Mouse (Mus musculus) intestine, postnatal 0 days (tissue): Measurements from ENCODE around the gene Pccb. TPM values are rescaled to one million over a fixed set of nuclear protein-coding genes. Genes with fewer than 3 reads are reported as not detected.

Source experiments
- ATAC-seq: fragments of 200-750 bp; cut with Nextera tagmentation; 2 replicates; pipeline ENCODE4 v1.8.0; 2017; ENCODE audit warnings: mild to moderate bottlenecking, moderate TSS enrichment, moderate library complexity
- H3K27ac ChIP-seq: fragments of 300-500 bp; sonication (generic); 2 replicates; pipeline ENCODE4 v1.5.1; 2014; ENCODE audit warnings: mild to moderate bottlenecking, low read depth, low read length, moderate library complexity
- H3K27me3 ChIP-seq: fragments of 300-500 bp; sonication (generic); replicated peaks from 2 replicates; pipeline ENCODE4 v1.6.1; 2014; ENCODE audit warnings: low read length, mixed read lengths; ENCODE audit not compliant: control insufficient read depth, insufficient read depth
- H3K36me3 ChIP-seq: fragments of 300-500 bp; sonication (generic); 2 replicates; pipeline ENCODE4 v1.6.1; 2014; ENCODE audit warnings: mild to moderate bottlenecking, moderate library complexity; ENCODE audit not compliant: control insufficient read depth, insufficient read depth
- H3K4me1 ChIP-seq: fragments of 300-500 bp; sonication (generic); replicated peaks from 2 replicates; pipeline ENCODE4 v1.6.1; 2014; ENCODE audit warnings: antibody characterized with exemption, low read length, mixed read lengths; ENCODE audit not compliant: control insufficient read depth, insufficient read depth
- H3K4me2 ChIP-seq: fragments of 300-500 bp; sonication (generic); replicated peaks from 2 replicates; pipeline ENCODE4 v1.6.1; 2014; ENCODE audit warnings: low read depth, mild to moderate bottlenecking, moderate library complexity
- H3K4me3 ChIP-seq: fragments of 300-500 bp; sonication (generic); 2 replicates; pipeline ENCODE4 v1.5.1; 2014; ENCODE audit warnings: low read depth, low read length
- H3K9ac ChIP-seq: fragments of 300-500 bp; sonication (generic); 2 replicates; pipeline ENCODE4 v1.6.1; 2014; ENCODE audit warnings: mild to moderate bottlenecking, low read depth, low read length
- H3K9me3 ChIP-seq: fragments of 300-500 bp; sonication (generic); 2 replicates; pipeline ENCODE4 v1.6.1; 2016; ENCODE audit warnings: mixed run types; ENCODE audit not compliant: control insufficient read depth
- CTCF ChIP-seq: sonication (generic); IDR thresholded peaks from 2 replicates; pipeline ENCODE4 v1.5.1; 2016; ENCODE audit warnings: low read depth, mild to moderate bottlenecking, control low read depth, antibody characterized with exemption, moderate library complexity
- WGBS: fragments of 180-500 bp; shearing (Covaris S2); extraction: QIAGEN DNeasy Blood & Tissue Kit; methylation state at CpG from one replicate; pipeline ENCODE4 v1.1.7; 2014; 5-methylcytosine and 5-hydroxymethylcytosine counted together
- polyA plus RNA-seq: library from polyadenylated mRNA; unstranded; fragments of >200 nt; fragmentation: Nextera tagmentation; extraction: Ambion mirVana; gene quantifications from 2 replicates; pipeline ENCODE4 v1.2.1, GENCODE M21; 2015

Gene Pccb
- polyA plus RNA-seq, 1 experiment from 2014 or later, result 31.2 TPM

GRCm38 (mm10) chr9:100963428-100963912 is 71.2 kb downstream of the Pccb start:
- Histone ChIP-seq H3K36me3 (no peaks in the 10 kb centered on the region), H3K4me2 (no peak overlapping the region), H3K27me3 (no peaks in the 10 kb centered on the region), H3K4me3 (no peak overlapping the region), H3K9ac (no peak overlapping the region), H3K9me3 (no peaks in the 10 kb centered on the region), H3K27ac (no peak overlapping the region), H3K4me1 (no peaks in the 10 kb centered on the region; the same call in 1 of the 2 replicates)
- ATAC-seq, result no peak
- 83% methylated on average over 1 of the region's 1 CpGs for WGBS
- no peak for TF ChIP-seq CTCF

- Histone ChIP-seq H3K27ac (no peak overlapping the region), H3K4me1 (no peaks in the 10 kb centered on the region; the same call in 1 of the 2 replicates), H3K27me3 (no peaks in the 10 kb centered on the region), H3K9ac (no peak overlapping the region), H3K36me3 (no peaks in the 10 kb centered on the region; the same call in 1 of the 2 replicates), H3K4me2 (no peak overlapping the region), H3K9me3 (no peaks in the 10 kb centered on the region), H3K4me3 (no peak overlapping the region)
- no peak for ATAC-seq
- TF ChIP-seq CTCF, result no peak
- WGBS, result 79% methylated on average over 5 of the region's 5 CpGs
Measured at GRCm38 (mm10) chr9:100962903-100963427, 71.7 kb downstream of the Pccb start.

DNA sequence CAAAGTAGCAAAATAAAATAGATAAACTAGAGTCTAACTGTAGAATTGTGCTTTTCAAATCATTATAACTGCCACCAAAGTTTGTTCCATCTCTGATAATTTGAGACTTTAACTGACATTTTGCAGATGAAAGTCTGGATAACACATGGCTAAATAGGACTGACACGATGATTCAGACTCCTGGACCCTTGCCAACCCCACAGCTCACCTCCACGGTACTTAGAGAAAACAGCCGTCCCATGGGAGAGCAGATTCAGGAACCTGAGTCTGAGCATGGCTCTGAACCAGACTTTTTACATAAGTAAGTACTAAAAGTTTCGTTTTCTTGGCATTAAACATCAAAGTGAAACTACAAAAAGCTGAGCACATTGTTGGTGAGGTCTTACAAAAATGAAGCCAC is 83.2 kb downstream of the Pccb start:
- H3K9me3 ChIP-seq, result no peaks in the 10 kb centered on the region
- no peaks in the 10 kb centered on the region for H3K27me3 ChIP-seq
- H3K9ac ChIP-seq, result no peak overlapping the region
- WGBS, result 33% methylated on average over 4 of the region's 4 CpGs
- ATAC-seq, result no peak
- TF ChIP-seq CTCF, result no peak
- H3K27ac ChIP-seq, result no peak overlapping the region
- H3K4me2 ChIP-seq, result no peak overlapping the region
- H3K36me3 ChIP-seq, result peaks cover 21% of the 10 kb centered on the region; the same call in 1 of the 2 replicates
- H3K4me1 ChIP-seq, result no peaks in the 10 kb centered on the region
- H3K4me3 ChIP-seq, result no peak overlapping the region

DNA sequence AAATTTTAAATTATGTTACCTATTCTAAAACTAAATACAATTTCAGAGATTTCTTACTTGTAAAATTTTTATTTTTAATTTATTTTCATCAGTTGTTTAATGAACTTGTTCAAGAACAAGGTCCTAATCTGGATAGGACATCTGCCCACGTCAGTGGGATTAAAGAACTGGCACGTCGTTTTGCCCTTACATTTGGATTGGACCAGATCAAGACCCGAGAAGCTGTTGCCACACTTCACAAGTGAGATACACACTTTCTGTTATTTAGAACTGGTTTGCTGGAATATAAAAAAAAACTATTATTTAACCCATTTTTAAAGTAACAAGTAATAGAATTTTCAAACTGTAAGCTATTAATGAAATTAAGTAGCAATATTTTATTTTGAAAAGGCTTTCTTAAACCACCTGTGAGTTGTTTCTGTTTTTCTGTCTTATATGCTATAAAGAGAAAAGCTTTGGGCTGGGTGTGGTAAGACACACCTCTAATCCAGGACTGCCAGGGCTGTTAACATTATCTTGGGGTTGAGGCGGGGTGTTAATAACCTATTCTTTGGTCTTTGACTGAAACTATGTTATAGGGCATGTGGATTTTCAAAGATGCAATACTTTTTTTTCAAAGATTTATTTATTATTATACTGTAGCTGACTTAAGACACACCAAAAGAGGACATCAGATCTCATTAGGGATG is 89.9 kb downstream of the Pccb start:
- peaks cover 17% of the 10 kb centered on the region; the same call in 1 of the 2 replicates for H3K36me3 ChIP-seq

GRCm38 (mm10) chr9:100942042-100942441 is 92.7 kb downstream of the Pccb start:
- H3K4me1 ChIP-seq, result no peaks in the 10 kb centered on the region
- no peak overlapping the region for H3K4me2 ChIP-seq
- H3K27ac ChIP-seq, result no peak overlapping the region
- H3K27me3 ChIP-seq, result no peaks in the 10 kb centered on the region
- TF ChIP-seq CTCF, result no peak
- H3K36me3 ChIP-seq, result peaks cover 6% of the 10 kb centered on the region; the same call in 1 of the 2 replicates
- H3K9me3 ChIP-seq, result no peaks in the 10 kb centered on the region
- 72% methylated on average over 2 of the region's 2 CpGs for WGBS
- H3K4me3 ChIP-seq, result no peak overlapping the region
- H3K9ac ChIP-seq, result no peak overlapping the region
- no peak for ATAC-seq

More for the DNA sequence above, 89.9 kb downstream of the Pccb start:
- no peak overlapping the region for H3K9ac ChIP-seq
- H3K4me1 ChIP-seq, result no peaks in the 10 kb centered on the region
- H3K9me3 ChIP-seq, result no peaks in the 10 kb centered on the region
- no peak overlapping the region for H3K4me3 ChIP-seq
- ATAC-seq, result no peak
- no peak overlapping the region for H3K4me2 ChIP-seq
- H3K27ac ChIP-seq, result no peak overlapping the region
- TF ChIP-seq CTCF, result no peak
- H3K27me3 ChIP-seq, result no peaks in the 10 kb centered on the region
- 80% methylated on average over 5 of the region's 5 CpGs for WGBS

Other genes starting within 250 kb of the Pccb start
- 4.6 and 5.6 TPM in 2 replicates for gene Msl2, start 39.2 kb upstream of the Pccb start, polyA plus RNA-seq
- gene Ppp2r3a, start 216.9 kb upstream of the Pccb start, polyA plus RNA-seq, result 4.5 and 5.0 TPM in 2 replicates